Mouse (Mus musculus) liver, embryonic 14.5 days (tissue): ENCODE data around the gene Il22ra2.

Experiments
- CTCF ChIP-seq: IDR thresholded peaks from 2 replicates; pipeline ENCODE4 v1.5.1; 2016; ENCODE audit warnings: antibody characterized with exemption, low read depth, control low read depth
- EP300 ChIP-seq: IDR thresholded peaks from 2 replicates; pipeline ENCODE4 v1.6.1; 2016; ENCODE audit warnings: antibody characterized with exemption, low read depth

DNA sequence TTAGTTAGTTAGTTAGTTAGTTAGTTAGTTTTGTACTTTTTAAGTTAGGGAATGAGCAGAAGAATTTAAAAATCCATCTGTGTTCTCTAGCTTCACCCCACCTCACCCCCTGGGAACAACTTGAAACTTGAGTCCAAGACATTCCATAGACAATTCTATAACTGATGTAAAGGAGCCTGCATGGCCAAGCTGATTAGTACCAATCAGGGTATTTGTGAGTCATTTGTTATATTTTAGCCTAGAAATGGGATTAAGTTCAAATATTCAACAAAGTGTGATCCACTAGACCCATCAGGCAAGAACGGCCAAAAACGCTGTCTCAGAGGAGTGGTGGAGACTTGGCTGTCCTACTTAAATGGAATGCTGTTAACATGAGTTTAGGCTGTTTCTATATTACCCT is 5.5 kb downstream of the Il22ra2 start:
- TF ChIP-seq EP300 (no peak), CTCF (no peak)
